Mouse (Mus musculus) hindbrain, embryonic 11.5 days (tissue): ENCODE results near the gene Apba3. TPM values are rescaled to one million over a fixed set of nuclear protein-coding genes. Genes with fewer than 3 reads are reported as not detected.

Experiments
- ATAC-seq: fragments of 200-750 bp; cut with Nextera tagmentation; 2 replicates; pipeline ENCODE4 v1.8.0; 2017; ENCODE audit warnings: mild to moderate bottlenecking, moderate TSS enrichment, moderate library complexity; ENCODE audit not compliant: low FRiP score
- DNase-seq: peaks from one replicate; pipeline ENCODE4 v3.0.0-alpha.2; 2015; ENCODE audit warnings: low spot score
- H3K27ac ChIP-seq: fragments of 300-500 bp; sonication (generic); 2 replicates; pipeline ENCODE4 v1.5.1; 2014; ENCODE audit warnings: mild to moderate bottlenecking, low read depth, low read length
- H3K27me3 ChIP-seq: fragments of 300-500 bp; sonication (generic); 2 replicates; pipeline ENCODE4 v1.6.1; 2014; ENCODE audit warnings: mild to moderate bottlenecking, low read length, moderate library complexity, mixed read lengths; ENCODE audit not compliant: control insufficient read depth, insufficient read depth
- H3K36me3 ChIP-seq: fragments of 300-500 bp; sonication (generic); 2 replicates; pipeline ENCODE4 v1.6.1; 2014; ENCODE audit warnings: mild to moderate bottlenecking, low read length, moderate library complexity, mixed read lengths; ENCODE audit not compliant: control insufficient read depth, insufficient read depth
- H3K4me1 ChIP-seq: fragments of 300-500 bp; sonication (generic); replicated peaks from 2 replicates; pipeline ENCODE4 v1.6.1; 2014; ENCODE audit warnings: low read length, mixed read lengths; ENCODE audit not compliant: control insufficient read depth, insufficient read depth
- H3K4me2 ChIP-seq: fragments of 300-500 bp; sonication (generic); replicated peaks from 2 replicates; pipeline ENCODE4 v1.6.1; 2014; ENCODE audit warnings: mild to moderate bottlenecking, low read depth, low read length
- H3K4me3 ChIP-seq: fragments of 300-500 bp; sonication (generic); 2 replicates; pipeline ENCODE4 v1.5.1; 2014; ENCODE audit warnings: low read depth, low read length
- H3K9ac ChIP-seq: fragments of 300-500 bp; sonication (generic); 2 replicates; pipeline ENCODE4 v1.6.1; 2014; ENCODE audit warnings: low read depth, low read length
- H3K9me3 ChIP-seq: fragments of 300-500 bp; sonication (generic); 2 replicates; pipeline ENCODE4 v1.6.1; 2016; ENCODE audit warnings: low read length; ENCODE audit not compliant: control insufficient read depth
- WGBS: fragments of 180-500 bp; shearing (Covaris S2); extraction: QIAGEN DNeasy Blood & Tissue Kit; methylation state at CpG from one replicate; pipeline ENCODE4 v1.1.7; 2014; 5-methylcytosine and 5-hydroxymethylcytosine counted together
- polyA plus RNA-seq: library from polyadenylated mRNA; unstranded; fragments of >200 nt; fragmentation: Nextera tagmentation; extraction: Ambion mirVana; gene quantifications from 2 replicates; pipeline ENCODE4 v1.2.1, GENCODE M21; 2014

The Apba3 gene
- polyA plus RNA-seq, 1 experiment from 2014 or later: 32.1 TPM

DNA sequence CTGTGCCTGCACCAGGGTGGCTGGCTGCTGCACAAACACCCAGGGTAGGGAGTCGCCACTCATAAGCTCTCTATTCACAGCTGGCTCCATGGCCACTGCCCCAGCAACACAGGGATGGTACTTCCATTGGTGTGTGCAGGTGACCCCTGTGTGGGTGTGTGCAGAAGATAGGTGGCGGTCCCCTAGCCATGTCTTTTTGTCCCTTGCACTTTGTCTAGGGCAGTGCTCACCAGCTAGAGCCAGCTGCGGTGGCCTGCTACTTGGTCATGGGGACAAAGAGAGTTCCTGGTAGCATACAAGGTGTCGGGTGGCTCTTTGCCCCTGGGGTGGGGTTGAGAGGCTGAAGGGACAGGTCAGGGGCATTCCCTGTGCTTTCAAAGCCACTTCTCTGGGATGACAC is 22.6 kb upstream of the Apba3 start:
- ATAC-seq (no peak), DNase-seq (no peak)
- H3K4me1 ChIP-seq: 0 out of 2 replicates have a peak, but pooled peaks cover 5% of the 10 kb centered on the region
- H3K27ac ChIP-seq: no peak overlapping the region
- no peaks in the 10 kb centered on the region for H3K9me3 ChIP-seq
- no peak overlapping the region for H3K4me3 ChIP-seq
- no peaks in the 10 kb centered on the region for H3K36me3 ChIP-seq
- H3K9ac ChIP-seq: no peak overlapping the region
- H3K4me2 ChIP-seq: no peak overlapping the region
- 73% methylated on average over 4 of the region's 4 CpGs for WGBS
- H3K27me3 ChIP-seq: peaks cover 10% of the 10 kb centered on the region

GRCm38 (mm10) chr10:81244595-81244994 is 22.2 kb upstream of the Apba3 start:
- H3K36me3 ChIP-seq: no peaks in the 10 kb centered on the region
- 0 out of 2 replicates have a peak, but pooled peaks cover 5% of the 10 kb centered on the region for H3K4me1 ChIP-seq
- H3K4me2 ChIP-seq: no peak overlapping the region
- H3K27ac ChIP-seq: no peak overlapping the region
- H3K9me3 ChIP-seq: no peaks in the 10 kb centered on the region
- DNase-seq (peak; percentile 88), ATAC-seq (peak; percentile 41; the same call in 1 of the 2 replicates)
- peaks cover 6% of the 10 kb centered on the region for H3K27me3 ChIP-seq
- H3K4me3 ChIP-seq: no peak overlapping the region
- H3K9ac ChIP-seq: 0 out of 2 replicates have a peak overlapping the region, but pooled peaks have one; percentile 15
- 9% methylated on average over 17 of the region's 17 CpGs for WGBS

DNA sequence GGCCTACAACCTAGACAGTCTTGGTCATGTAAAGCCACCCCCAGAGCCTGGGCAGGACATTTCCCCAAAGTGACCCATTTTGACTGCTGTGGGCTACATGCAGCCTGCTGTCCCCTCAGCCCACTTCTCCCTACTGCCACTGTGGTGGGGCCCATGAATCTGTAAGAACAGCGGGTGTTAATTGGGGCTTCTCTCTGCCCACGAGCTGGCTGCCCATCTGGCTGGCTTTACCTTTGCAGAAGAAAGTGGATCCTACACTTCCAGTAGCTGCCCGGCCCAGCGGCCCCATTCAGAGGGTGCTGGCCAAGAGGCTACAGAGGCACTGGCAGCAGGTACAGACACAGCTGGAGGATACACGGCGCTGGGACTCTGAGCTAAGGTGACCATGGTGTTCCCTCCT is 21.6 kb upstream of the Apba3 start:
- 89% methylated on average over 6 of the region's 6 CpGs for WGBS
- H3K4me3 ChIP-seq: no peak overlapping the region
- H3K36me3 ChIP-seq: no peaks in the 10 kb centered on the region
- H3K4me2 ChIP-seq: no peak overlapping the region
- H3K27ac ChIP-seq: no peak overlapping the region
- ATAC-seq (no peak), DNase-seq (no peak)
- H3K9me3 ChIP-seq: no peaks in the 10 kb centered on the region
- H3K4me1 ChIP-seq: 0 out of 2 replicates have a peak, but pooled peaks cover 2% of the 10 kb centered on the region
- H3K27me3 ChIP-seq: peaks cover 2% of the 10 kb centered on the region; the same call in 1 of the 2 replicates
- H3K9ac ChIP-seq: no peak overlapping the region

GRCm38 (mm10) chr10:81247804-81248203 is 19.0 kb upstream of the Apba3 start:
- no peak for ATAC-seq
- DNase-seq: no peak
- Histone ChIP-seq H3K9me3 (no peaks in the 10 kb centered on the region), H3K4me2 (no peak overlapping the region), H3K4me1 (peaks cover 5% of the 10 kb centered on the region; the same call in 1 of the 2 replicates), H3K36me3 (no peaks in the 10 kb centered on the region), H3K27ac (no peak overlapping the region), H3K9ac (no peak overlapping the region), H3K4me3 (no peak overlapping the region), H3K27me3 (peaks cover 17% of the 10 kb centered on the region)
- WGBS: 91% methylated on average over 2 of the region's 2 CpGs

- Histone ChIP-seq H3K27ac (no peak overlapping the region), H3K4me3 (no peak overlapping the region), H3K9me3 (no peaks in the 10 kb centered on the region), H3K27me3 (peaks cover 30% of the 10 kb centered on the region), H3K36me3 (no peaks in the 10 kb centered on the region), H3K9ac (no peak overlapping the region), H3K4me1 (peaks cover 5% of the 10 kb centered on the region; the same call in 1 of the 2 replicates), H3K4me2 (no peak overlapping the region)
- DNase-seq: no peak
- 86% methylated on average over 8 of the region's 8 CpGs for WGBS
- no peak for ATAC-seq
These were observed 17.3 kb upstream of the Apba3 start for GRCm38 (mm10) chr10:81249442-81249841.

GRCm38 (mm10) chr10:81252424-81253419 is 14.0 kb upstream of the Apba3 start, which contains the start of gene Matk:
Gene Matk, plus strand, starts transcription at chr10:81252935.
- peak within 1 kb of the TSS; percentile 1; the same call in 1 of the 2 replicates for H3K4me3 ChIP-seq
- H3K4me1 ChIP-seq: peaks cover 5% of the 10 kb centered on the region; the same call in 1 of the 2 replicates
- 10% methylated on average over 43 of the region's 44 CpGs for WGBS
- H3K9ac ChIP-seq: no peak within 1 kb of the TSS
- H3K4me2 ChIP-seq: peak within 1 kb of the TSS; percentile 19
- peak; percentile 78 for ATAC-seq
- H3K27ac ChIP-seq: no peak within 1 kb of the TSS
- no peaks in the 10 kb centered on the region for H3K36me3 ChIP-seq
- peak; percentile 76 for DNase-seq
- peaks cover 48% of the 10 kb centered on the region for H3K27me3 ChIP-seq
- H3K9me3 ChIP-seq: no peaks in the 10 kb centered on the region

- Histone ChIP-seq H3K4me2 (no peak overlapping the region), H3K9ac (no peak overlapping the region), H3K27me3 (peaks cover 64% of the 10 kb centered on the region), H3K36me3 (no peaks in the 10 kb centered on the region), H3K4me3 (no peak overlapping the region), H3K27ac (no peak overlapping the region), H3K9me3 (no peaks in the 10 kb centered on the region), H3K4me1 (peaks cover 5% of the 10 kb centered on the region; the same call in 1 of the 2 replicates)
- no peak for DNase-seq
- no peak for ATAC-seq
- 62% methylated on average over 1 of the region's 1 CpGs for WGBS
These were observed 11.9 kb upstream of the Apba3 start for GRCm38 (mm10) chr10:81254886-81255285.

DNA sequence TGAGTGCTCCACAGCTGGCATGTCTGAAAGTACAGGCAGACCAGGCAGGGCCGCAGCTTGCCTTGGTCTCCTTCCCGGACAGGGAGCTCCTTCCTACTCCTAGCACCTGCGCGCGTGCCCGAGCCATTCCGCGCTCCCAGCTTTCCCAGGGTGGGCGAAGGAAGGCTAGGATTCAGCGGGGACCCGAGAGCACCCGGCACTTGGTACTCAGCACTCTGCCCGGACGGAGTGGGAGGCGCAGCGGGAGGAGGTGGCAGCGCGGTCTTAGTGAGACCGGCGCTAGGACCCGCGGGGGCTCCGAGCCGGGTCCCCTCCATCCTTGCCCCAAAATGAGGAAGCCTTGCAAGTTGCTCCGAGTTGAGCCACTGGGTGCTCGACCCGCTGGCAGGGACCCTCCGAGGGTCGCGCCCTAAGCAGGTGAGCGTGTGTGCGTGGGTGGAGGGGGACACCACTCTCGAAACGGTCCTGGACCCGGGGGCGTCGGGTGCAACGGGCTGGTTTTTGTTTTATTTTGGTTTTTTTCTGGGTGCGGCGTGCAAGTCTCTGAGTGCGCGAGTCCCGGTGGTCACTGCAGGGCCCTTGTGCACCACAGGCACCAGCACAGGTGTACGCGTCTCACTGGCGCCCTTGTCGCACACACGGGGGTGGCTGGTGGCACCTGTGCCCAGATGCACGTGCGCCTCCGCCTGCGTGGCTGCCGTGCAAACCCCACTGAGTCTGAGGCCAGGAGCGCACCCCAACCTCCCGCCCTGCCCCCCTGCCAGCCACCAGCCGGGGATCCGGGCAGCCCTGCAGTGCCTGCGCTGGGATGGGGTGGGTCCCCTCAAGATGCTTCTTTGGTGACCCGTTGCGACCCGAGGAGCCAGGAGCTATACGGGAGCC is 9.4 kb upstream of the Apba3 start:
- H3K4me1 ChIP-seq: peaks cover under 1% of the 10 kb centered on the region; the same call in 1 of the 2 replicates
- no peaks in the 10 kb centered on the region for H3K9me3 ChIP-seq
- ATAC-seq (no peak), DNase-seq (peak; percentile 63)
- H3K36me3 ChIP-seq: no peaks in the 10 kb centered on the region
- H3K27me3 ChIP-seq: peaks cover 51% of the 10 kb centered on the region
- peak overlapping the region; percentile 37 for H3K4me3 ChIP-seq
- peak overlapping the region; percentile 4 for H3K9ac ChIP-seq
- WGBS: 2% methylated on average over 61 of the region's 62 CpGs
- H3K4me2 ChIP-seq: peak overlapping the region; percentile 58
- no peak overlapping the region for H3K27ac ChIP-seq
